Mouse (Mus musculus): Measurements from ENCODE around the gene Mall. TPM values are rescaled to one million over a fixed set of nuclear protein-coding genes. Genes with fewer than 3 reads are reported as not detected.

The Mall gene
- 0.61 and 0.77 TPM in 2 replicates for polyA plus RNA-seq (2014; fragmentation: Nextera tagmentation; extraction: Ambion mirVana)

- 1% methylated on average over 26 of the region's 26 CpGs for WGBS
Observed at GRCm38 (mm10) chr2:127729671-127730070, at the start of gene Mall. Gene Mall, minus strand, starts transcription at chr2:127729932.

GRCm38 (mm10) chr2:127778451-127778850, 48.7 kb upstream of the Mall start:
- WGBS = 90% methylated on average over 5 of the region's 5 CpGs

More at GRCm38 (mm10) chr2:127729671-127730070, at the start of gene Mall:
- Histone ChIP-seq H3K27me3 (ENCODE audit: control insufficient read depth, insufficient read depth, low read length) (no peaks in the 10 kb centered on the region; the same call in 1 of the 2 replicates), H3K27ac (ENCODE audit: low read depth, low read length) (no peak within 1 kb of the TSS), H3K9ac (ENCODE audit: low read length) (no peak within 1 kb of the TSS), H3K36me3 (ENCODE audit: control insufficient read depth, insufficient read depth, low read length) (no peaks in the 10 kb centered on the region), H3K4me2 (peak within 1 kb of the TSS; percentile 30; the same call in 1 of the 2 replicates), H3K9me3 (ENCODE audit: control insufficient read depth, low read length) (no peaks in the 10 kb centered on the region), H3K4me1 (ENCODE audit: control insufficient read depth, insufficient read depth, low read length) (no peaks in the 10 kb centered on the region), H3K4me3 (ENCODE audit: low read depth, low read length) (no peak within 1 kb of the TSS)
- ATAC-seq (ENCODE audit: low FRiP score) = no peak
- no peak for DNase-seq (ENCODE audit: low spot score, missing footprints)

GRCm38 (mm10) chr2:127775013-127775412, 45.3 kb upstream of the Mall start:
- no peaks in the 10 kb centered on the region for H3K27me3 ChIP-seq (ENCODE audit: control insufficient read depth, insufficient read depth, low read length)
- no peak overlapping the region for H3K4me3 ChIP-seq (ENCODE audit: low read depth, low read length)
- no peaks in the 10 kb centered on the region for H3K9me3 ChIP-seq (ENCODE audit: control insufficient read depth, low read length)
- H3K4me1 ChIP-seq (ENCODE audit: control insufficient read depth, insufficient read depth, low read length) = peaks cover 7% of the 10 kb centered on the region
- no peak overlapping the region; the same call in 1 of the 2 replicates for H3K27ac ChIP-seq (ENCODE audit: low read depth, low read length)
- 60% methylated on average over 3 of the region's 3 CpGs for WGBS
- no peak overlapping the region for H3K4me2 ChIP-seq
- ATAC-seq (ENCODE audit: low FRiP score) (peak; percentile 68; the same call in 1 of the 2 replicates), DNase-seq (ENCODE audit: low spot score, missing footprints) (peak; percentile 78)
- peaks cover 12% of the 10 kb centered on the region for H3K36me3 ChIP-seq (ENCODE audit: control insufficient read depth, insufficient read depth, low read length)
- no peak overlapping the region for H3K9ac ChIP-seq (ENCODE audit: low read length)

More at GRCm38 (mm10) chr2:127778451-127778850, 48.7 kb upstream of the Mall start:
- Histone ChIP-seq H3K4me3 (ENCODE audit: low read depth, low read length) (no peak overlapping the region), H3K4me1 (ENCODE audit: control insufficient read depth, insufficient read depth, low read length) (peaks cover 7% of the 10 kb centered on the region), H3K4me2 (no peak overlapping the region), H3K9ac (ENCODE audit: low read length) (no peak overlapping the region), H3K9me3 (ENCODE audit: control insufficient read depth, low read length) (no peaks in the 10 kb centered on the region), H3K36me3 (ENCODE audit: control insufficient read depth, insufficient read depth, low read length) (peaks cover 4% of the 10 kb centered on the region; the same call in 1 of the 2 replicates), H3K27me3 (ENCODE audit: control insufficient read depth, insufficient read depth, low read length) (no peaks in the 10 kb centered on the region), H3K27ac (ENCODE audit: low read depth, low read length) (no peak overlapping the region)
- DNase-seq (ENCODE audit: low spot score, missing footprints) = no peak
- ATAC-seq (ENCODE audit: low FRiP score) = no peak

- Histone ChIP-seq H3K9me3 (ENCODE audit: control insufficient read depth, low read length) (no peaks in the 10 kb centered on the region), H3K4me3 (ENCODE audit: low read depth, low read length) (no peak overlapping the region), H3K4me1 (ENCODE audit: control insufficient read depth, insufficient read depth, low read length) (peaks cover 7% of the 10 kb centered on the region), H3K4me2 (0 out of 2 replicates have a peak overlapping the region, but pooled peaks have one; percentile 17), H3K27me3 (ENCODE audit: control insufficient read depth, insufficient read depth, low read length) (no peaks in the 10 kb centered on the region), H3K9ac (ENCODE audit: low read length) (peak overlapping the region; percentile 49; the same call in 1 of the 2 replicates), H3K36me3 (ENCODE audit: control insufficient read depth, insufficient read depth, low read length) (peaks cover 13% of the 10 kb centered on the region), H3K27ac (ENCODE audit: low read depth, low read length) (peak overlapping the region; percentile 79)
- DNase-seq (ENCODE audit: low spot score, missing footprints) (no peak), ATAC-seq (ENCODE audit: low FRiP score) (peak; percentile 84)
- 0% methylated on average over 1 of the region's 1 CpGs for WGBS
Observed at GRCm38 (mm10) chr2:127774578-127774941, 44.8 kb upstream of the Mall start.

GRCm38 (mm10) chr2:127773938-127774577, 44.3 kb upstream of the Mall start:
- 0 out of 2 replicates have a peak overlapping the region, but pooled peaks have one; percentile 17 for H3K4me2 ChIP-seq

GRCm38 (mm10) chr2:127761587-127761986, 31.9 kb upstream of the Mall start:
- no peak for DNase-seq (ENCODE audit: low spot score, missing footprints)
- Histone ChIP-seq H3K27me3 (ENCODE audit: control insufficient read depth, insufficient read depth, low read length) (no peaks in the 10 kb centered on the region), H3K9ac (ENCODE audit: low read length) (no peak overlapping the region), H3K36me3 (ENCODE audit: control insufficient read depth, insufficient read depth, low read length) (peaks cover 7% of the 10 kb centered on the region), H3K4me3 (ENCODE audit: low read depth, low read length) (no peak overlapping the region), H3K27ac (ENCODE audit: low read depth, low read length) (no peak overlapping the region), H3K4me1 (ENCODE audit: control insufficient read depth, insufficient read depth, low read length) (no peaks in the 10 kb centered on the region), H3K4me2 (no peak overlapping the region), H3K9me3 (ENCODE audit: control insufficient read depth, low read length) (no peaks in the 10 kb centered on the region)
- WGBS = 89% methylated on average over 5 of the region's 5 CpGs
- ATAC-seq (ENCODE audit: low FRiP score) = no peak

More at GRCm38 (mm10) chr2:127773938-127774577, 44.3 kb upstream of the Mall start:
- Histone ChIP-seq H3K9ac (ENCODE audit: low read length) (peak overlapping the region; percentile 49; the same call in 1 of the 2 replicates), H3K27me3 (ENCODE audit: control insufficient read depth, insufficient read depth, low read length) (no peaks in the 10 kb centered on the region), H3K4me1 (ENCODE audit: control insufficient read depth, insufficient read depth, low read length) (peaks cover 7% of the 10 kb centered on the region), H3K4me3 (ENCODE audit: low read depth, low read length) (no peak overlapping the region), H3K36me3 (ENCODE audit: control insufficient read depth, insufficient read depth, low read length) (peaks cover 13% of the 10 kb centered on the region), H3K27ac (ENCODE audit: low read depth, low read length) (peak overlapping the region; percentile 79), H3K9me3 (ENCODE audit: control insufficient read depth, low read length) (no peaks in the 10 kb centered on the region)
- ATAC-seq (ENCODE audit: low FRiP score) (peak; percentile 90), DNase-seq (ENCODE audit: low spot score, missing footprints) (peak; percentile 94)
- 26% methylated on average over 15 of the region's 15 CpGs for WGBS

- ATAC-seq (ENCODE audit: low FRiP score) = no peak
- Histone ChIP-seq H3K27ac (ENCODE audit: low read depth, low read length) (no peak overlapping the region), H3K27me3 (ENCODE audit: control insufficient read depth, insufficient read depth, low read length) (no peaks in the 10 kb centered on the region), H3K4me3 (ENCODE audit: low read depth, low read length) (no peak overlapping the region), H3K4me2 (no peak overlapping the region), H3K9me3 (ENCODE audit: control insufficient read depth, low read length) (no peaks in the 10 kb centered on the region), H3K4me1 (ENCODE audit: control insufficient read depth, insufficient read depth, low read length) (no peaks in the 10 kb centered on the region), H3K9ac (ENCODE audit: low read length) (no peak overlapping the region), H3K36me3 (ENCODE audit: control insufficient read depth, insufficient read depth, low read length) (peaks cover 7% of the 10 kb centered on the region)
- DNase-seq (ENCODE audit: low spot score, missing footprints) = no peak
- WGBS = 81% methylated on average over 10 of the region's 10 CpGs
Observed at GRCm38 (mm10) chr2:127760429-127761000, 30.8 kb upstream of the Mall start.

- H3K4me1 ChIP-seq (ENCODE audit: control insufficient read depth, insufficient read depth, low read length) = no peaks in the 10 kb centered on the region
- H3K27me3 ChIP-seq (ENCODE audit: control insufficient read depth, insufficient read depth, low read length) = no peaks in the 10 kb centered on the region
- no peak overlapping the region for H3K27ac ChIP-seq (ENCODE audit: low read depth, low read length)
- no peaks in the 10 kb centered on the region for H3K9me3 ChIP-seq (ENCODE audit: control insufficient read depth, low read length)
- peaks cover 7% of the 10 kb centered on the region for H3K36me3 ChIP-seq (ENCODE audit: control insufficient read depth, insufficient read depth, low read length)
- 96% methylated on average over 6 of the region's 6 CpGs for WGBS
- no peak overlapping the region for H3K4me2 ChIP-seq
- H3K4me3 ChIP-seq (ENCODE audit: low read depth, low read length) = no peak overlapping the region
- no peak for ATAC-seq (ENCODE audit: low FRiP score)
- no peak overlapping the region for H3K9ac ChIP-seq (ENCODE audit: low read length)
- DNase-seq (ENCODE audit: low spot score, missing footprints) = no peak
Observed at GRCm38 (mm10) chr2:127760014-127760413, 30.3 kb upstream of the Mall start.

Measured in midbrain, embryonic 11.5 days (tissue).